Mouse (Mus musculus) heart, postnatal 25 days (tissue): ENCODE results near the gene Dock2. TPM values are rescaled to one million over a fixed set of nuclear protein-coding genes. Genes with fewer than 3 reads are reported as not detected.

Source experiments
- DNase-seq: peaks from one replicate; pipeline ENCODE4 v3.0.0; 2022; ENCODE audit warnings: low spot score
- intact Hi-C: fragments of 180-260 bp; cut with DNase I; formaldehyde crosslinking; loops from one replicate; pipeline ENCODE4 v1.15.1; 2025
- total RNA-seq, 2 experiments: library from RNA; stranded (reverse); gene quantifications; 2 replicates each; pipeline ENCODE4 v1.2.3; 2021

The Dock2 gene
- total RNA-seq, 2 experiments from 2014 or later, result 2.2 to 2.5 TPM

DNA sequence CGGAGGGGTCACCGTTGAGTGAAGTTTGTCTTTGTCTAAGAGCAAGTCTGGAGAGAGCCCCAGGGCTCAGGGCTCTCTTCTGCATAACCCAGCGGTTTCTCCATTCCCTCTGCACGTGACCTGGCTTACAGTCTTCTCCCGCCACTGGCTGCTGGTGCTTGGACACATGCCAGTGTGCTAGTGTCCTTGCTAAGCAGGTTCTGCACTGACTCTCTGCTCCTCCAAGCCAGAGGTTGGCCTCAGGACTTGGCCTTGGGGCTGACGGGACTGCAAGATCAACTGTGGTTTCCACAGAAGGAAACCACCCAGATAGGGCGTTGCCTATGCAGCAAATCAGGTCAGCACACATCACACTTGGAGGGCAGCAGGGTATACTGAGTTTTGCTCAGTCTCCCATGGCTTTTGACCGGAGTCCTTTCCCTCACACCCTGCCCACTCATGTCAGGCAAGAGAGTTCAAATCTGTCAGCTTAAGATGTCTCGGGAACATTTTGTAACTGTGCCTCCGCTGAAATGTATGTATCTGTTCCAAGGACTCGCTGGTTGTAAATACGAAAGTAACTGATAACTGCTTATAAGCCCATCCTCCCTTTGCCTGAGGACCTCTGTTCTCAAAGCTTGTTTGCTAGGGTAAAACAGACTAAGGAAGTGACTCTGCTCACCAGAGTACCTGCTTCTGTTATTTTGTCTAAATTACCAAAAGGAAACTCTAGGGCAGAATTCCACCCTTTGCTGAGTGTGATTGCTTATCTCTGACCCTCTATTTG, 12.3 kb downstream of the Dock2 start:
- intact Hi-C loops, result no loop called here
- peak; percentile 22 for DNase-seq

DNA sequence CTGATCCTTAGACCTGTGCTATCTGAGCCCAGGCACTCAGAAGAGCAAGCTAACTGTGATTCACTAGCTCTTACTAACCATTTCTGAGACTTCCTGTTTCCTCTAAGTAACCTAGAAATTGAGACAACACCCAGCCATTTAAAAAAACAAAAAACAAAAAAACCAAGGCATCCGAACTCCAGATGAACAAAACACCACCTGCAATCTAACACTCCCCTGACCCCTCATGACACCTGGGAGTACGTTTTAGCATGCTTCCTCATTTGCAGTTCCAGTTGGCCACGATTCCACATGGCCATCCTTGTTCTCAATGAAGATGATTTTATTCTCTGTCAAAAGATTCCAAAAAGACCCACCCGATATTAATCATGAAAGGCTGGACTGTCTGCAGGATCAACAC, 13.0 kb downstream of the Dock2 start:
- DNase-seq, result no peak
- intact Hi-C loops, result no loop called here

DNA sequence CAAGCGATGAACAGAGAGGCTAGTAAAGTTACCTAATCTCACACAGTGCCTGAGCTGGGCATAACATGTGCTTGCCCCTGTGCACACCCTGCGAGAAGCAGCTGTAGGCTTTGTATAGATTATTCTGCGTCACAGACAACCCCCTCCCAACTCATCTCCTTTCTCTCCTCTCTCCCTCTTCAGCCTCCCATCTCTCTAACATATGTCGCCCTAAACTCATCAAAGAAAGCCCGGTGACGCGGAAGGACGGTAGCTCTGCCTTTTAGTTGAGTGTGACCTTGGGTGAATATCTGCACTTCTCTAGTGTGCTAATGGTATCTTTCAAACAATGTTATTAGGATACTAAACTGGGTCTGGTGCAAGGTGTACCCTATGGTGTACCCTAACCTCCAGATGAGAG, 13.7 kb downstream of the Dock2 start:
- intact Hi-C loops, result no loop called here
- no peak for DNase-seq

DNA sequence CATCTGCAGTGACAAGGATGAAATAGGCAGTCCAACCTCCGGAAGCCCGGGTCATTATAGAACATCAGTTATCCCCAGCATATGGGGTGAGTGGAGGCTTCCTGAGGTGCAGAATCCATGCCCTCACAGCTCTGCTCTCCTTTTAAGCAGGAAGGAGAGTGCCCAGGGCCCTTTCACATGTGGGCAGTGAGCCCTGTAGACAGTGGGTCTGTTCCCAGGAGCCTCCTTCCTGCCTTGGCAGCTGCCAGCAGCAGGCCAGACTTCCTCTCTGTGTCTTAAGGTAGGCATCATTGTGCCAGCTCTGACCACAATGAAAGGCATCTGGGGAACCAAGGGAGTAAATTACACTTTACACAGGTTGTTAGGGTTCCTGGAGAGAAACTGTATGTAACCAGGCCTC, 14.3 kb downstream of the Dock2 start:
- no peak for DNase-seq
- intact Hi-C loops, result no loop called here

DNA sequence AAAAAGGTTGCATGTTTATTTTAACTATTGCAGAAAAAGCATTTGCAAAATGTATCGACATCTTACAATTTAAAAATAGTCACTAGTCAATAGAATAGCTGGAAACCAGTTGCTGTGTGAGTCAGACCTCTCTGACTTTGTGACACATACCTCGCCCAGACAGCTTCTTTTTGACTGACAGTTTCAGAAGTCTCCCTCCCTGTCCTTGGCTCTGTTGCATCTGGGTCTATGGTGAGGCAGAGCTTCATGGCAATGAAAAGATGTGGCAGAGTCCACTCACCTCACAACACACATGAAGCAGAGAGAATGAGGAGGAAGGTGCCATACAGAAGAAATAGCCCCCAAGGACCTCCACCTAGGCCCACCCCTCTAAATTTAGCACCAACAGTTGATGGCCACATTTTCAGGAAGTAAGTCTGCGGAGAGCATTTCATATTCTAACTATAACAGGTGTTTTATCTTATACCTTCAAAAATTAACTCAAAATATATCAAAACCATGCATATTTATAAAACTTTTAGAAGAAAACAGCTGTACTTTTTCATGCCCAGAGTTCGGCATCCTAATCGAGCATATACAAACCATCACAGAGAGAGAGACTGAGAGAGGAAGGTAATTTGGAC, 19.8 kb downstream of the Dock2 start:
- no peak for DNase-seq
- intact Hi-C loops, result no loop called here

DNA sequence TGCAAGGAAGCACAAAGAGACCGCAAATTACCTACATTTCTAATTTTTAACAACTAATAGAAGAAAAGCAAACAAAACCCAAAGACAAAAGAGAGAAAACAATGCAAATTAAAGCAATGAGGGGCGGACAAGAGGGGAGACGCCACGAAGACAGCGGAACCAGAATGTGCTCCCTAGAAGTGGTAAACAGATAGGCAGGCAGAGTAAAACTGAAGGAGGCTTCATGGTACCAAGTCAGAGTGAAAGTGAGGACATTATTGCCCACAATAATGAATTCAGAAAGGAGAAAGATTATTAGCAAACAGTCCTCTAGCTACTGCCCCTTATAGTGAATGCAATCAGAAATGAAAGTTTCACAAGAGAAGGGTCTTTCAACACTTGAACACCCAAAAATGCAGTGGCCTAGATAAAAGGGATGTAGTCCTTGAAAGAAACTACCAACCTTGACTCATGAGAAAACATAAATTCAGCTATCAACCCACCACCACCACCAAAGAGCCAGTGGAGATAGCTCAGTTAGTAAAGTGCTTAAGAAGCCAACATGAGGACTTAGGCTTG, 21.0 kb downstream of the Dock2 start:
- no peak for DNase-seq

DNA sequence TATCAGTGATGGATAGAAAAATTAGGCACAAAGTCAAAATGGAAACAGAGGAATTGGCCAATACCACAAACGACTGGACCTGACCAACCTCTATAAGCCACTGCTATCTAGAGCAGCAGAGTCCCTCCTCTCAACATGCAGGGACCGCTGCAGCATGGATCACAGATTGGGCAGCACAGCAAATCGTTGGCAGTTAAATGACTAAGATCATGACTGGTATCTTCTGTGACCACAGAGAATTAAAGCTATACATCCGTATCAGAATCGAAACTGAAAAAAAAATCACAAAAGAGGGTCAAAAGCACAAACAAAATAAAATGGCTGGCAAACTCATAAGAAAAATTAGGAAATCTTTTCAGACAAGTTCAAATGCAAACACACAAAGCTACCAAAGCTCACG, 21.6 kb downstream of the Dock2 start:
- intact Hi-C loops, result no loop called here
- no peak for DNase-seq

More for the DNA sequence above, 21.0 kb downstream of the Dock2 start:
- intact Hi-C loops, result no loop called here

DNA sequence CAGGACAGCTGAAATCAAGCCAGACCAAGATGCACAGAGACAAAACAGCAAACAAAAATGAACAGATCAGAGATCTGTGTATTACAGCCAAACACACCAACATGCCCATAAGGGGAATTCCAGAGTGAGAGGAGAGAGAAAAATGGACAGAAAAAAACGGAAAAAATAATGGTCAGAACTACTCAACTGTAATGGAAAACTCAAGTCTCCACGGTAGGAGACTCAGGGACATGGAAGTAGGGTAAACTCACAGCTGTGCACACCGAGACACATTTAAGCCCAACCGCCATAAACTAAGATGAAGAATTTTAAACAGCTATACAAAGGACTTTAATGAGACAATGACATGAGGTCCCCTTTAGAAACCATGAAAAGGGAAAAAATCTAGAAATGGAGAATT, 24.1 kb downstream of the Dock2 start:
- intact Hi-C loops, result no loop called here
- no peak for DNase-seq

DNA sequence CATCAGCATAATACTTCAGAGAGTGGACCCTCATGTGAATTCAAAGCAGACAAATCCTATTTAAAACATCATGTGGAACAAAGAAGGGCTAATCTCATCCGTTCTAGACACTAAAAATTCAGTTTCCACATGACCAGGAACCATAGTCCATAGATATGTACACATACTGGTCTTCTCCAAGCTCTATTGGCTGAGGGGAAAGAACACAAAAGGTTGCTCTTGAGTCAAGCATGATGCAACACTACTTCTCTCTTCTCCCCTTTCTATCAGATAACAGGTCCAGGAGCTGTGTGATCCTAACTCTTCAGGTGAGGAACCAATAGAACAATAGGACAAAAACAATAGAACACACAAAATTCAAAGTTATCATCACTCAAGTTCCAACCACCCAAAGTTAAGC, 42.6 kb downstream of the Dock2 start:
- intact Hi-C loops, result no loop called here
- DNase-seq, result no peak

DNA sequence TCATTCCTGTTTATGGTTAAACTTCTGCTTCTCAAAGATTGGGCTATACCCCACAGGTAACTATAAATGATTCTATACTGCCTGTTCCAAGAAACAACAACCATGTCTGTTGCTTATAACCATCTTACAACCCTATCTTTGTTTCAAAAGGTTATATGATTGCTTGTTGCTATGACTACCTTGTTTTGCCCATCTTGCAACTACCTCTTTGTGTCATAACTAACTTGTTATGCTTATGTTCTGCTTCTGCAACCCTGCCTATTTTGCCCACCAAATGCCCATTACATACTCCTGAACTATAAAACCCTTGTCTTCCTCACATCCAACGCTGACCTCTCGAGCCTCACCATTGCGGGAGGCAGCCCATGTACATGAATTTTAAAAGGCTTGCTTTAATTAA, 43.9 kb downstream of the Dock2 start:
- DNase-seq, result no peak
- intact Hi-C loops, result no loop called here

DNA sequence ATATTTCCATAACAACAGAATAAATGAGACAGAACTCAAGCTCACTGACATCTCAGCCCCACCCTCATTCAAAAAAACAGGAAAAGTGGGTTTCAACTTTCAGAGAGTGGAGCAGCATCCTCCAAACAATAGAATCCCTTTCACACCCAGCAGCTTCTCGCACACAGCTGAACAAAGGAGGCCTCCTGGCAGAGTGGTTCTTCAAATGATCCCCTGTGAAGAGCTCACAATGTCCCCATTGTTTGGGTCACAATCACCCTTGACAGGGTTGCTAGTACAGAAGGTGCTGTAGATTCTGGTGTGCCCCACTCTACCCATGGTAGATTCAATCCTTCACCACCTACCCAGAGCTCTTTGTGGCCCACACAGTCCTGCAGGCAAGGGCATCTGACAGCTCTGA, 44.7 kb downstream of the Dock2 start:
- no peak for DNase-seq
- intact Hi-C loops, result no loop called here

DNA sequence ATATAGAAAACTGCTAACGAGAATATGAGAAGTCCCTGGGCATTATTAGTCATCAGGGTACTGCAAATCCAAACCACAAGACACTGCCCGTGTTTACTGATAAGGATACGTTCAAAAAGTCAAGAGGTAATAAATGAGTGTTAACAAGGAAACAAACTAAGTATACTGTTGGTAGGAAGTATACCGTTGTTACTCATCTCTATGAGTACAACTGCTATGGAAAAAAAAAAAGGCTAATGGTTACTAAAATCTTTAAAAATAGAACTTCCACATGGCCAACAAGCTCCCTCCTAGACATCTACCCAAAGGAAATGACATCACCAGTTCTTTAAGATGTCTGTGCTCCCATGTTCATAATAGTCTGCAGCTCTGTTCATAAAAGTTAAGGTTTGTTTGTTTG, 46.5 kb downstream of the Dock2 start:
- intact Hi-C loops, result no loop called here

DNA sequence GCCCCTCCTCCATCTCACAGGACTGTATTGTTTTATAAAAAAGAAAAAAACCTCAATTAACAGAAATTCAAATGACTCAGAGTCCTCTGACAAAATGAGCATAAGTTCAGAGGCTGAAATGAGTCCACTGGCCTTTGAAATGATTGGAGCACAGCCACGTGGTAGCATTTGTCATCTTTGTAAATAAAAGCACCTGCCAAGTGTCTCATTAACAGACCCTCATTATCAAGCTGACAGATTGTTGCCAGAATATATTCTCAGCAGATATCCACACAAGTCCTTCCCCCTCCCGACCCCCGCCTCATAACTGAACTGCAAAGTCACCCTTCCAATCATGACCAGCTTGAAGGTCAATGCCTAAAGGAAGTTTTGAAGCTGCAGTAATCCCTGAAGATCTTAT, 49.7 kb downstream of the Dock2 start:
- intact Hi-C loops, result no loop called here
- DNase-seq, result no peak

More for the DNA sequence above, 46.5 kb downstream of the Dock2 start:
- DNase-seq, result no peak

DNA sequence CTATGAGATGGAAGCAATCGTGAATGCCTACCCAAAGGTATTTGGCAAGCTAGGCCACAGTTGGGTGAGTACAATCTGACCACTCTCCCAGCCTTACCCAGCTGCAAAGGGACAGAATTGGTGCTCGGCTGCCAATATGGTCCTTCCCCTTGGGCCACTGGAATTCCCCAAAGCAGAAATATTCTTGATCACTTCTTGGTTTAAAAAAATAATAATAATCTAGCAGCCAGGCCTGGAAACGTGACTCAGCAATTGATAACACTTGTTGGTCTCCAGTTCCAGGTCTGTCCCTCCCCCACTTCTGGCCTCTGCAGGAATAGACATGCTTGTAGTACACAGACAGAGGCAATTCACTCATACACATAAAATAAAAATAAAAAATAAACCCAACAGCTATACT, 56.2 kb downstream of the Dock2 start:
- DNase-seq, result no peak

DNA sequence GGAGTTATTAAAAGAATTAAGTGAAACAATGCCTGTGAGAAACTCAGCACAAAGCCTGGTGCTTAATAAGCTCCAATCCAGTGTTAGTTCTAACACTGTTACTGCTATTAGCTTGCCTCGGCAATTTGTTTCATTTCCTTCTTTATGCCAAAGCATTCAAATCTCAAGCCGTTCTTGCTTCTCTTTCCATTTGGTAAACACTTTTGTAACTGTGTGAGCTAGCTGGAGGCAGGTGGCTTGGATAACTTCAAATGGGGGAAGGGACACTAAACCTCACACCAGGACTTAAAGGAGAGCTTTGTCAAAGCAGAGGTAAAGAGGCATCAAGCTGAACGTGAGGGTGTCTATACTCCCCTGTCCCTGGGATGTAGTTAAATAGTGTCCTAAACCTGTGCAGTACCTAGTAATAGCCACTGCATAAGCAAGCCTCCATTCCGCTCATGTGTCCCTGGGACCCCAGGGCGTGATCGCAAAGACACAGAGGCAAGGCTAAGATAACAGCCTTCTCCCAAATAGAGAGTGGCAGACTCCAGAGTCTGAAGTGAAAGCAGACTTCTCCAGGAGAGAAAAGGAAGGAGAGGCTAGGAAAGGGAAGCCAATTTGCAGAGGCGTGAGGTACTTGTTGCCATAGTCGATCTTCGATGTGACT, 56.9 kb downstream of the Dock2 start:
- intact Hi-C loops, result no loop called here
- DNase-seq, result no peak

More for the DNA sequence above, 56.2 kb downstream of the Dock2 start:
- intact Hi-C loops, result no loop called here

DNA sequence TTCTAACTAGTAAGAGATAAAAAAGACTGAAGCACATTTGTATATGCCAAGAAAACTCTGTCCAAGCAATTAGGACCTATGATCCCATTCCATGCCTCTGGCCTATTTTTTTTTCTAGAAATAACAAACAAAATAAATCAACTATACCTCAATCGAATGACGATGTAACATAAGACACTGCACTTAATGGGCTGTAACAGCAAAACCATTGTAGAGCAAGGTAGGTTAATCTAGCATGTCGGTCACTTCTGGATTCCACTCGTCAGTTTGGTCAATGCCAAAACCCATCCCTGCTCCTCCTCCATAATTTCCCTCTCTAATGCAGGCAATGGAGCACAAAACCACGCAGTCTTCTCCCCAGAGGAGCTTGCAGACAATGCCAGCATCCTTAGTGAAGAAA, 70.3 kb downstream of the Dock2 start:
- intact Hi-C loops, result no loop called here
- no peak for DNase-seq

DNA sequence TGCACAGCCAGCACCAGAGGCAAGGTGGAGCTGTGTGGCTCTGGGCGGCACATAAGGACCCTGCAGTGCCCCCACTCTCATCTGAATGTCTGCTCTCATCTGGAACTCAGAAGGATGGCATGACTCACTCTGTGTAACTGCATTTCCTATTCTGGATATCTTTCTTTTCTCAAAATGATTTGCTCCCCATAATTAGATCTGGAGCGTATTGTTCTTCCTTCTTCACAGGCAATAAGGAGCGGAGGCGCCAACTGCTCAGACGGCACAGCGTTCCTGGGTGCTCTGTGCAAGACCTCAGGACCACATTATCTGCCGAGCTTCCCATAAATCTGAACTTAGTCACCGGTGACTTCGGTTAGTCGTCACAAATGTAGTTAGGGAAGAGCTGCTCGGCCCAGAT, 75.4 kb downstream of the Dock2 start:
- intact Hi-C loops, result no loop called here
- no peak for DNase-seq

DNA sequence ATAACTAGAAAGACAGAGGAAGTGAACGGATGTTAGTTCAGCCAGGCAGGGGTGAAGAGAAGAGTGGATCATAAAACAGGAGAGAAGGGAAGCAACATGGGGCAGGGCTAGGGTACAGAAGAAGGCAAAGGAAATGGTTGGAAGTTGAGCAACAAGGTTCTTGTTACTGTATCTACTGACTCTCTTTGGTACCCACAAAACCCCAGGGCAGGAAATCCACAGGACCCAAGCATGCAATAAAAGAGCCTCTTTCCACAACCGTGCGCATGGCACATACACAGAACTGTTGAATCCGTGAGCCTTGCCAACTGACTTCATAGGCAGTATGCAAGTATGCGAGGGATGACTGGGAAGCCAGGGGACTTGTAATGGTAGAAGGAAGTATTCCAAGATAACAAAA, 76.3 kb downstream of the Dock2 start:
- DNase-seq, result no peak
- intact Hi-C loops, result no loop called here

DNA sequence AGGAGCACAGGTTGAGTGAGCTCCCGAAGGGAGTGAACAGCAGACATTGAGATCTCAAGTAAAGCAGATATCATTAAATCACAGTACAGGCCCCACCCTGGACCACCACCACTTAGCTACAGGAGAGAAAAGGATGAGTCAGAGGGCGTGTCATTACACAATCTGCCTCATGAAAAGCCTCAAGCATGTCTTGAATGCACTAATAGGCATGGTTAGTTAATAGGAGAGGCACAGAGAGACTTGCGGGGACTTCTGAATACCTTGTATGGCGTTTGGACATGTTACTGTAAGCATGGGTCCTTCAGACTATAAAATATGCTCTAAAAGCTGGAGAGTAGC, 78.6 kb downstream of the Dock2 start:
- DNase-seq, result no peak
- intact Hi-C loops, result no loop called here

DNA sequence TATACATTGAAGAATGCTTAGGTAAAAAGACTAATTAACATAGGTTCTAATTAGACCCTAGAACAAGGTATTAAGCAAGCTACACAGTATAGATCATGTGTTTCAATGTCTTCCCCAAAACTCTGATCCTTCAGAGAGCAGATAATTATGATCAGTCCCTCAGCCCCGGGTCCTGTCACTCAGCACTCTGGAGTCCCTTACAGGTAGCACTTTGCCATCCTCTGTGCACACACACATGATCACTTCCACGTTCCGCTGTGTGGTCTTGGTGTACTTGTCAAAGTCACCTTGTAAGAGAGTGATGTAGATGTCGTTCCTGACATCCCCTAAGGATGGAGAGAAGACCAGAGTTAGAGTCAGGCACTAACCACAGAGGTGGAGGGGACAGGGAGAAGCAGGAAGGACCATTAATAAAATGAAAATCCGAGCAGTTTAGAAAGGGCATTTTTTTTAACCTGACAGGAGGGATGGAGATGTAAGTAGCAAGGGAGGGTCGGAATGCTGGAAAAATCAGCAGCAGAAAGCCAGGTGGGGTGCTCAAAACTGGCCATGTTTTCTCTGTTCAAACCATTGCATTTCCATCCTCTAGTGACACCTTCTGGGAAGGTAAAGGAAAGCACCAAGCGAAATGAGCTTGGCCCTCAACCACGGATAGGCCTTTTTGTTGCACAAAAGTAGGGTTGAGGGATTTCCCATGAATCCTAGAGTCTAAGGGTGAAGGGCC, 79.1 kb downstream of the Dock2 start:
- intact Hi-C loops, result no loop called here
- DNase-seq, result no peak

DNA sequence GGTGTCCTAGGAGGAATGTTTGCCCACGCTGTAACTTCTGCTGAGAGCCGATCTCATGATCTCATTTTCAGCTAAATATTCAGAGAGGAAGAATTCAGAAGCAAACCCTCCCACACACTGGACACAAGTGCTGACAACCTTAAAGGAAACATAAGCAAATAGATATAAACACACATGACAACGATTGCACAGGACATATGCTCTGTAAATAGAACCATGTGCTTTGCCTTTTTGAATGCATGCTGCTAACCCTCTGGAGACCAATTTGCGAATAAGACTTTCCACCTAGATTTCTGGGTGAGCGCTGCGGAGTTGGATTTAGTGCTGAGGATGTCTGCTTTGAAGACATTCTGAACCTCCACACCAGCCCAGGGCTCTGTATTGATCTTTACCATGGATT, 79.8 kb downstream of the Dock2 start:
- DNase-seq, result no peak
- intact Hi-C loops, result no loop called here
